Mouse (Mus musculus) small intestine, adult 2 months (tissue): ENCODE results near the gene Ripply2. TPM values are rescaled to one million over a fixed set of nuclear protein-coding genes. Genes with fewer than 3 reads are reported as not detected.

ENCODE experiments used
- H3K27ac ChIP-seq: fragments of 200-500 bp; 2 replicates; pipeline ENCODE4 v1.5.1; 2012; ENCODE audit warnings: low read depth, low read length, control low read depth, inconsistent platforms; ENCODE audit not compliant: insufficient read depth
- H3K27me3 ChIP-seq: fragments of 200-500 bp; 2 replicates; pipeline ENCODE4 v1.6.1; 2012; ENCODE audit warnings: mild to moderate bottlenecking, moderate library complexity, low read length, inconsistent platforms; ENCODE audit not compliant: control insufficient read depth, insufficient read depth
- H3K36me3 ChIP-seq: fragments of 200-500 bp; 2 replicates; pipeline ENCODE4 v1.6.1; 2012; ENCODE audit warnings: mild to moderate bottlenecking, low read length, control low read depth, inconsistent platforms; ENCODE audit not compliant: control insufficient read depth, insufficient read depth
- H3K4me1 ChIP-seq: fragments of 200-500 bp; 2 replicates; pipeline ENCODE4 v1.6.1; 2012; ENCODE audit warnings: low read length, inconsistent platforms, mixed read lengths; ENCODE audit not compliant: control insufficient read depth, insufficient read depth, insufficient read length
- H3K4me3 ChIP-seq: fragments of 200-500 bp; 2 replicates; pipeline ENCODE4 v1.5.1; 2012; ENCODE audit warnings: low read depth, mild to moderate bottlenecking, control low read depth, inconsistent platforms, low read length, moderate library complexity
- CTCF ChIP-seq: fragments of 200-500 bp; IDR thresholded peaks from 2 replicates; pipeline ENCODE4 v1.5.1; 2012; ENCODE audit warnings: low read depth, mild to moderate bottlenecking, control low read depth, inconsistent platforms, low read length, moderate library complexity, mixed read lengths; ENCODE audit not compliant: insufficient replicate concordance, insufficient read length; ENCODE audit errors: extremely low read depth
- POLR2A ChIP-seq: fragments of 200-500 bp; IDR thresholded peaks from 2 replicates; pipeline ENCODE4 v1.6.1; 2012; ENCODE audit warnings: low read depth, mild to moderate bottlenecking, control low read depth, inconsistent platforms, low read length, moderate library complexity
- WGBS: fragments of 180-500 bp; shearing (Covaris S2); methylation state at CpG from one replicate; pipeline ENCODE4 v1.1.7; 2018; 5-methylcytosine and 5-hydroxymethylcytosine counted together
- polyA plus RNA-seq: library from polyadenylated mRNA; depleted of rRNA; stranded (reverse); fragments of >200 nt; gene quantifications from 2 replicates; pipeline ENCODE4 v1.2.3, GENCODE M21; 2012; rRNA removed

The Ripply2 gene
- polyA plus RNA-seq, 1 experiment = not detected

DNA sequence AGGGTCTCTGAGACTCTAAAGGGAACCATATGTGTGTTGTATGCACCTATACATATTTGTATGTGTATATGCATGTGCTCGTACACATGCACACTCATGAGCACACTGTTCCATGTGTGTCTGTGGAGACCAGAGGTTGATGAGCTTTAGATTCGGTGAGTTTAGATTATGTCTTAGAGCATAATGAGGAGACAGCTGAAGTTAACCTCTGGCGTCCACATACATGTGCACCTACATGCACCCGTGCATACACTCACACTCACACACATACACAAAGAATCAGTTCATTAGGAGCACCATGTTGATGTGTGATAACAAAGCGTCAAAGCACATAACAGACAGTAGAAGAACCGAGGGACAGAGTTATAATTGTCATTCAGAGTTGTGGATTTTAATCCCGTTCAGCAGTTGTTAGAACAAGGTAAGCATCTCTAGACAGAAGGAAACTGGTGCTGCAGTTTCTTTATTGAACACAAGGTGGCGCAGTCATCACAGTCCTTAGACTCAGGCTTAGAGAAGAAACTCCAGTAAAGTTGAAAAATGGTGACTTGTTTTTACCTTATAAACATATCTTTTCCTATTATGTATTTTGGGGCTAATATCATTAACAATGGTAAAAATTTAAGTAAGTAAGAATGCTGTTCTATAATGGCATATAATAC is 12.2 kb downstream of the Ripply2 start:
- no peak for TF ChIP-seq POLR2A
- TF ChIP-seq CTCF = no peak
- peaks cover 2% of the 10 kb centered on the region; the same call in 1 of the 2 replicates for H3K4me1 ChIP-seq
- H3K4me3 ChIP-seq = no peak overlapping the region
- H3K27me3 ChIP-seq = no peaks in the 10 kb centered on the region
- peaks cover 5% of the 10 kb centered on the region for H3K36me3 ChIP-seq
- H3K27ac ChIP-seq = no peak overlapping the region
- WGBS = 45% methylated on average over 8 of the region's 8 CpGs

DNA sequence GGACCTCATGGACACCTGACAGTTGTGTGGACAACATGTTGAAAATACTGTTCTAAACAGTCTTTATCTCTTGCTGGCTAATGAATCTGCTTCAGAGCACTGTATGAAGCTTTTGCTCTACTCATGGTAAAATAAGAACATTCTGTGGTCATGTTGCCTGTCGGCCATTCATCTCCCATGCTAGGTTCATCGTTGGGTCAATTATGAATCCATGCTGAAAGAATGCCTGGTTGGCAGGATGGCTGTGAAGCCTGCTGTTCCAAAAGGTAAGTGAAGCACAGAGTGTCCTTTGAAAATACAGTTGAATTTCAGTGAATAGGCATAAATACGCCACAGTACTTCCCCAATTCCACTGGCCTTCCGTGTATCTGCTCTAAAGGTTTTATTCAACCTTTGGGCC is 16.9 kb downstream of the Ripply2 start:
- WGBS = 85% methylated on average over 4 of the region's 4 CpGs
- H3K4me1 ChIP-seq = no peaks in the 10 kb centered on the region

DNA sequence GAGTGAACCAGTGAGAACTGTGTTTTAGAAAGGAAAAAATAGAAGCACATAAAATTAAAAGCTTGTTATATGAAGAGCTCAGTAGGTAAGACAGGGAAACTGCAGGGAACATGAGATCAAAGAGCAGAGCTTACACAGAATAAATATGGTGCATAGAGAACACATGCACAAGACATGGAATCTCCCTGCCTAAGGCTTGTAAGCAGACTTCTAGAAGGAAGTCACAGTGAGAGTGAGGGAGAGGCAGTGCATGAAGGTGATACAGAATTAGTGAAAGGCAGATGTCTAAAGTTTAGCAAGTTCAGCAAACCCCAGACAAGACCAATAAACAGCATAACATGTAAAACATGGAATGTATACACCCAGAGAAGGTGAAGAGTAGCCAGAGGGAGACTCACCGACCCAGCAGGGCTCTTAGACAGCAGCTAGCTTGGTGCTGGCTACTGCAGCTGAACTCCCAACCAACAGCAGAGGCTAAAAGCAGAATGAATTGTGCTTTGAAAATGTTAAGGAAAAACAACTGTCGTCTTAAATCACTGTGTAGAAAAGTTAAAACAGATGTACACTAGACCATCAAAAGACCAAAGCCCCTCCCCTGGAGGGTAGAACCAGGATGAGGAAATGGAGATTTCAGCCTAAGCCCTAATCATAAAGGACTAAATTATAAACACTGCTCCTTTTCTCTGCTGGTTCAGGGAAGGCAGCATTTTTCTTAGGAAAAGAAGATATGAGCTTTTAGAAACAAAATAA is 19.7 kb downstream of the Ripply2 start:
- Histone ChIP-seq H3K4me1 (no peaks in the 10 kb centered on the region), H3K27me3 (no peaks in the 10 kb centered on the region), H3K27ac (no peak overlapping the region), H3K36me3 (peaks cover 25% of the 10 kb centered on the region), H3K4me3 (no peak overlapping the region)
- WGBS = 70% methylated on average over 2 of the region's 2 CpGs
- no peak for TF ChIP-seq CTCF
- TF ChIP-seq POLR2A = no peak

More for the DNA sequence above, 16.9 kb downstream of the Ripply2 start:
- peaks cover 25% of the 10 kb centered on the region for H3K36me3 ChIP-seq
- TF ChIP-seq POLR2A = no peak
- no peak for TF ChIP-seq CTCF
- no peak overlapping the region for H3K4me3 ChIP-seq
- no peak overlapping the region for H3K27ac ChIP-seq
- H3K27me3 ChIP-seq = no peaks in the 10 kb centered on the region

DNA sequence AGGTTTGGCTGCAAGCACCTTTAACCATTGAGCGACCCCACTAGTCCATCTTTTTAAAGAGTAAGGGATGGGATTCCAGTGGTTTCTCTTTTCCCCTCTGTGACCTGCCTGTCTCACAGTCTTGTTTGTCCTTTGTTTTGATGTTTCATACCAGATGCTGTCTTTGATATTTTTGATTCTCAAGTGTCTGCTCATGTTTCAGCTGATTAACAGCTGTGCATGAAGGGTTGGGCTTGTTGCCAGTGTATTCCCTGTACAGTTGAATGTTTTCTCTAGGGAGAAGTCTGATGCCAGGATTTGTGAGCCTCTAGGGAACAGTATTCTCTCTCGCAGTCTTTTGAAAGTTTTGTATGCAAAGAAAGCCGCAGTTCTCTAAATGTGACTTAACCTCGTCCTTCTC is 34.1 kb downstream of the Ripply2 start:
- no peak overlapping the region for H3K4me3 ChIP-seq
- 85% methylated on average over 4 of the region's 4 CpGs for WGBS
- no peaks in the 10 kb centered on the region for H3K27me3 ChIP-seq
- peaks cover 20% of the 10 kb centered on the region for H3K36me3 ChIP-seq
- H3K4me1 ChIP-seq = no peaks in the 10 kb centered on the region
- TF ChIP-seq CTCF = no peak
- TF ChIP-seq POLR2A = no peak
- H3K27ac ChIP-seq = no peak overlapping the region

DNA sequence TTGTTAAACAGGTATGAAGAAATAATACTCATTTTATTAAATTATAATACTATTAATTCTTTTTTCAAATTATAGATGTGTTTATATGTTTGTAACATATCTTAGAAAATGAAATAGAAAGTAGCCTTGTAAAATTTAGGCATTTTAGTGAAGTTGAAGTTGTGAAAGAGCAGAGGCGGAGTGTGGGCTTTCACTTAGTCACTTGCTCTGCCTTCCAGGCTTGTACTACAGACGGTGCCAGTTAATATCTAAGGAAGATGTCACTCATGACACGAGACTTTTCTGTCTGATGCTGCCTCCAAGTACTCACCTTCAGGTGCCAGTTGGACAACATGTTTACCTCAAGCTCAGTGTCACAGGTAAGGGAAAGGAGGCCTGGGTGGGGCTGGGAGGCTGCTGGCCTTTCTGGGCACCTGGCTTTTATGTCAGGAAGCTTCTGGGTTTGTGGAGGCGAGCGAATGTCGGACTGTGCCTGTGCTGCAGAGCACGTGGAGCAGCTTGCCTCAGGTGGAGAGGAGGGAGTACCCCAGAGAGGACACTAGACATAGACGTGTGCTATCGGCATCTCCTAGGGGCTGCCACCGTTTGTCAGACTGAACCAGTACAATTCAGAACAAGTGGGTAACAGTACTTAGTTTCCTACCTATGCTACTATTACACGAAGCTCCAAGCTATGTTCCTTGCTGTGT is 40.4 kb downstream of the Ripply2 start:
- 90% methylated on average over 11 of the region's 11 CpGs for WGBS
- H3K36me3 ChIP-seq = peaks cover 35% of the 10 kb centered on the region
- no peaks in the 10 kb centered on the region for H3K27me3 ChIP-seq
- H3K4me1 ChIP-seq = no peaks in the 10 kb centered on the region
- H3K4me3 ChIP-seq = no peak overlapping the region
- TF ChIP-seq CTCF (no peak), POLR2A (no peak)
- H3K27ac ChIP-seq = no peak overlapping the region

GRCm38 (mm10) chr9:87062337-87062736 is 47.0 kb downstream of the Ripply2 start:
- Histone ChIP-seq H3K36me3 (peaks cover 44% of the 10 kb centered on the region), H3K27me3 (no peaks in the 10 kb centered on the region), H3K27ac (no peak overlapping the region), H3K4me3 (no peak overlapping the region), H3K4me1 (no peaks in the 10 kb centered on the region)
- TF ChIP-seq CTCF (no peak), POLR2A (no peak)
- WGBS = 85% methylated on average over 5 of the region's 5 CpGs

- no peaks in the 10 kb centered on the region for H3K4me1 ChIP-seq
- peaks cover 37% of the 10 kb centered on the region for H3K36me3 ChIP-seq
- no peak overlapping the region for H3K27ac ChIP-seq
- 81% methylated on average over 1 of the region's 1 CpGs for WGBS
- H3K4me3 ChIP-seq = no peak overlapping the region
- TF ChIP-seq CTCF = no peak
- no peak for TF ChIP-seq POLR2A
- no peaks in the 10 kb centered on the region for H3K27me3 ChIP-seq
These were observed 52.8 kb downstream of the Ripply2 start for GRCm38 (mm10) chr9:87068160-87068559.

Other genes with a start within 250 kb of the Ripply2 start
- 0.33 and 0.55 TPM in 2 replicates for gene Snap91, start 134.9 kb upstream of the Ripply2 start, polyA plus RNA-seq
- 3.7 and 9.5 TPM in 2 replicates for gene Cyb5r4, start 6.5 kb downstream of the Ripply2 start, polyA plus RNA-seq
- 0.06 and 0.09 TPM in 2 replicates for gene Mrap2, start 128.8 kb downstream of the Ripply2 start, polyA plus RNA-seq
- gene Cep162, start 240.0 kb downstream of the Ripply2 start, polyA plus RNA-seq = 0.28 and 0.77 TPM in 2 replicates